Mouse (Mus musculus) lung, postnatal 4 days (tissue): Measurements from ENCODE around the gene Zdhhc19.

Experiments used
- DNase-seq, 2 experiments: peaks; one replicate each; pipeline ENCODE4 v3.0.0; 2021

Gene Zdhhc19

GRCm38 (mm10) chr16:32551346-32551747 is 55.3 kb downstream of the Zdhhc19 start:
- no peak for DNase-seq

- peak in 1 of 2 experiments; percentile 43 for DNase-seq
Observed at GRCm38 (mm10) chr16:32555588-32555987, 59.5 kb downstream of the Zdhhc19 start.

- no peak for DNase-seq
Observed at GRCm38 (mm10) chr16:32559493-32559892, 63.4 kb downstream of the Zdhhc19 start.

DNA sequence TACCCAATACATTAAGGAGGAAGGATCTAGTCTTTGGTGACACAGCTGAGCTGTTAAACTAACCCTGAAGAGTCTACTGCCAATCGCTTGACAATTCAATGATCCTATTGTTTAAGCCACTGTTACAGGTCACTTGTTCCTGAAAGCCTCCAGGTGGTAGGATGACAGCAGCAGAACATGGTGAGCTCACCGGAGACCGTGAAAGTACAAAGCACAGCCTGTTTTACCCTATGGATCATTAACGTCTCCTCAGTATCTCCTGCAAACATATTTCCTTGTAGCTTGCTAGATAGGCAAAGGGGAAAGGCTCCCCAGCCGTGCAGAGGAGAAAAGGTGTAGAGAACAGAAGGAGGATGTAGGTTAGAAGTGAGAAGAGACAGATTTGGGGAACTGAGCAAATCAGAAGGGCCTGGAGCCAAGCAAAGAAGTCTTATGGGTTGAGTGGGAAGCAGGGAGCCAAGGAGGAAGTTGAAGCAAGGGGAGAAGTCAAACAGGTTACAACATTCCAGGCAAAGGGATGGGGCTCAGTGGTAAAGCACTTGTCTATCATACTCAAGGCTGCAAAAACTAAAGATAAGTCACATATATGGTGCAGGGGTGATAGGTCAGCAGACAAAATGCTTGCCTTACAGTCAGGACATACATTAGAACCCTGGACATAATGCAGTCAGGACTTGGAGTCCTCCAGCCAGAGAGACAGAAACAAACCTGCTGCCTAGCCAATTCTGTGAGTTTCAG is 67.2 kb downstream of the Zdhhc19 start:
- DNase-seq, result no peak

GRCm38 (mm10) chr16:32567282-32567681 is 71.2 kb downstream of the Zdhhc19 start:
- DNase-seq, result no peak

DNA sequence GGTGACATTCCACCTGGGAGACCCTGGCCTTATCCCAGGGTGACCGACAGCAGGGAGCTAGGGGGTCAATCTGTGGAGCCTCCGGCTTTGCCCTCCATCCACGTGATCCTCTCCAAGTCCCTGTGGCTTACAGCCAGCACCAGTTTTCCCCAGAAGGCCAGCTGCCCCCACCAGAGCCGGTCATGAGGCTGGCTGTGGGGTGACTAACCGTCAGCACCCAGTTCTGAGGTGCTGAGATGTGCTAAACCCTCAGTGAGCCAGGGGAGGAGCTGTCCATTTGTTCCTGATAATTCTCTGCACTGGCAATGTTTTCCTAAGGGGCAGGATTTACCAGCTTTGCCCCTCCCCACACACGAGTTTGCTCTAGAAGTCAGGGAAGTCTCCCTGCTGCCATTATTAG is 72.3 kb downstream of the Zdhhc19 start:
- no peak for DNase-seq

DNA sequence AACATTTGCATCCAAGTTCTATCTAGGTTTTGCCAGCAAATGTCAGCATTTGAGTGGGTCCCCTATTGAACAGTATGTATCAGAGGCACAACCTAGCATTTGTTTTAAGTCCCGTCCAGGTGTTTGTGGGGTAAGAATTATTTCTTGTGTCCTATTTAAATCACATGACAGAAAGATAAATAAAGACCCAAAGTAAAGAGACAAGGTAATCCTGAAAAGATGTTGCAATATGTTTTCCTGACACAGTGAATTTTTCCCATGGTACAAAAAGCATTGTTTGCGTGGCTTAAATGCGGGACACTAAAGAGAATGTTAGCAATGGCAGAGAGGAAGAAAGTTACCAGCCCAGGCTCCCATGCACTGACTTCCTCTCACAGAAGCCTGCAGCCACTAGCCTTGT is 74.0 kb downstream of the Zdhhc19 start:
- DNase-seq, result no peak

DNA sequence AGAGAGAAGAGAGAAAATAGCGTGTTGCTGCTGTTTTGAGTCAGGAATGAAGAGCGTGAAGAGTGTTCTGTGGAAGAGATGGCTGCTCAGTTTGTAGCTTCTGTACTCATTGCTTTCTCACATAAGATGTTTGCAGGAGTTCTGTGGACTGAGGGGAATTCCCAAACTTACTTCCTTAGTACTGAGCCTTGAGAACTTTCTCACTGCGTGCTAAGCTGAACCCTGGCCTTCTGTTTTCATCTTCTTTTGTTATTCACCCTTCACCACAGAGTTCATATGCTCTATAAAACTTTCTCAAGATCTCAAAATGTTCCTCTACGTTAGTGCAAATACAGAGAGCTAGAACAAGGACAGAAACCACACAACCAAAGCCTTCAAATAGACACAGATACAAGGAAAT is 76.5 kb downstream of the Zdhhc19 start:
- no peak for DNase-seq

DNA sequence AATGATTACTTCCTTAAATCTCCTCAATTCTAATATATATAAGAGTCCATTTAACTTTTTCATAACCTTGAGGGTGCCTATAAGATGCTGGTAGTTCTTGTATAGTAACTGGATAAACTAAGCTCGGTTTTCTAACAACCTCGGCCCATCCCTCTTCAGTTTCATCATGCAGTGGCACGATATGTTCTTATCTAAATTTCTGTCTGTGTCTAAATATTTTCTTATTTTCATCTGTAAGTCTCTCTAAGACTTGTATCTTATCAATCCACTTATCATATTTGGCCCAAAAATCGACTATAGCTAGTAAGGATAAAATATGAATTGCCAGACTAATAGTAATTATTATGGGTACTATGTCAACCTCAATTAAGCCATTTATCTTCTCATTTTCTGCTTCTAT is 90.4 kb downstream of the Zdhhc19 start:
- no peak for DNase-seq

- DNase-seq, result no peak
Observed at GRCm38 (mm10) chr16:32588568-32588967, 92.5 kb downstream of the Zdhhc19 start.

GRCm38 (mm10) chr16:32591521-32591920 is 95.5 kb downstream of the Zdhhc19 start:
- DNase-seq, result no peak

DNA sequence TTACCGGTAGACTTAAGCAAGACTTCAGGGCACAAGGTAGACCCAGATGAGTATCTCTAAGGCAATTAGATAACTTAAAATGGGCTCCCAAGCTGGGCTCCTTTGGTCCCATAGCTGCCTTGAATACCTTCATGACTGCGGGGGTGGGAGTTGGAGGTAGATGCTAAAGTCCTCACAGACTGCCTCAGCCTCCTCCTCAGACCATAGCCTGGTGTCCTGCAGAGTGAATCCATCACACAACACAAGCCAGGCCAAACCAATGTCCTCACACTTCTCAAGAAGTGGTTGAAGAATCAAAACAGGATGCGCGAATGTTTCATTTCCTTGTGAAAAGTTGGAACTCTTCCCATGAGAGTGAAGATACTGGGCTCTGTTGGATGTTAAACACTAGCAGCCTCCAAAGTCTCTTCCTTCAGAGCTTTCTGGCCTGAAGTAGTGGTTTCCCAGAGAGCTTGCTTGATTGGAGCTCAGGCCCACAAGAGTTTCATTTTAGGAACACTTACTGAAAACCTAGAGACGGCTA is 97.3 kb downstream of the Zdhhc19 start:
- DNase-seq, result no peak

DNA sequence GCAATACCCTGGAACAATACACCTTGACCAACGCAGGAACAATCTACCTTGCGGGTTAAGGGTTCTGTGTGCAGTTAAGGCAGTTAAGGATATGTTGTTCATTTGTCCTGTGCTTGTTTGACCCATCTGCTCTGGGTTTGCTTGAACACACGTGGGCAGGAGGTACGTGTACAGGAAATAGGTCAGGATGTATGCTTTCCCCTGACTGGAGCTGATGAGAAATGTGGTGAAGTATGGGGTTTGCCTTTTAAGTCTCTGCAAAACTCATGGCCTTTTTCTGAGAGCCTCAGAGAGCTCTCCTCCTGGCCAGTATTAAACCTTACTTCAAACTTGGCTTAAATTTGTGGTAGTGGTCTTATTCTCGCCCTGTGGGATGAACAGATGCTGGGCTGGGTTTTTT is 97.9 kb downstream of the Zdhhc19 start:
- DNase-seq, result no peak

DNA sequence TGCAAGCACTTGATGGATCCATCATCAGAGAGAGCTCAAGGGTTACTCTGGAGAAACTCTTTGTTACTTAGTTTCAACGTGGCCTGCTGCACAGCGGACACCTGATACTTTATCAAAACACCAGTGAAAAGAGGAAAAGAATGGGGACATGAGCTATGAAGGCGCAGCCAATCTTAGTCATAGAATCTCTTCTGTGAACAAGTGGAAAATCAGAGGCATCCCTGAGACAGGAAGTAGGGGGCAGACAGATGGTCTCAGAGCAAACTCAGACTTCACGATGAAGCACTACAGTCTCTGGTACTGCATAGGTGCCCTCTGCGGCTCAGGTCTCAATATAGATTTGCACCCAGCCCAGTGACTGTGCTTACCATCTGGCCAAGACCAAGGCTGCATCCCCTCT is 98.6 kb downstream of the Zdhhc19 start:
- DNase-seq, result no peak

DNA sequence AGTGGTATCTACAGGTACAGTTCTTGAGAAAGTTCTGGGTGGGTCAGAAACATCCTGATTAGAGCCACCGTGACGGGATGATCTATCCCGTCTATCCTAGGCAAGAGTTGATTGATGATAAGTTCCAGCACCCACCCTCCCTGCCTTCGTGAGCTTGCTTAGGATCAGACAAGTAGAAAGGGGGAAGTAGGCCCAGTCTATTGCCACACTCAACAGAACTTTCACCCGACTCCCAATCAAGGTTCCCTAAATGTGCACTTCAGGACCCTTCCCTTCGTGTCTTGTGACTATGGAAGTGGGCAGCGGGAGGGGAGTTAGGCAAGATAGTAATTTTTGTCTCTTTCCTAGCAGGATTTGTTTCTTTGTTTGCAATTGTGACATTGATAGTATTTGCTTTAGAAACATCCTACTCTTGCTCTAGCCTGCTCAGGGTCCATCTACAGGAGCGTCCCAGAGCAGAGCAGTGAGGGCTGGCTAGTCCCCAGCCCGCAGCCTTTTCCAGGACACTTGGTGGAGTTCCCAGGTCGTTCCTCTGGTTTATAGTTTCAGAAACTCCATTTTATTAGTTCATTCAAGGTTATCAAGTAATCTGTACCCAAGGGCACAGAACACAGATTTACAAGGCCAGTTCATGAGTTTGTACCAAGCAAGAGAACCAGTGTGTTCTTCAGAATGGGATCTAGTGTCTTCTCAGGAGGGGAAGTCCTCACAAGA is 99.2 kb downstream of the Zdhhc19 start:
- DNase-seq, result no peak

DNA sequence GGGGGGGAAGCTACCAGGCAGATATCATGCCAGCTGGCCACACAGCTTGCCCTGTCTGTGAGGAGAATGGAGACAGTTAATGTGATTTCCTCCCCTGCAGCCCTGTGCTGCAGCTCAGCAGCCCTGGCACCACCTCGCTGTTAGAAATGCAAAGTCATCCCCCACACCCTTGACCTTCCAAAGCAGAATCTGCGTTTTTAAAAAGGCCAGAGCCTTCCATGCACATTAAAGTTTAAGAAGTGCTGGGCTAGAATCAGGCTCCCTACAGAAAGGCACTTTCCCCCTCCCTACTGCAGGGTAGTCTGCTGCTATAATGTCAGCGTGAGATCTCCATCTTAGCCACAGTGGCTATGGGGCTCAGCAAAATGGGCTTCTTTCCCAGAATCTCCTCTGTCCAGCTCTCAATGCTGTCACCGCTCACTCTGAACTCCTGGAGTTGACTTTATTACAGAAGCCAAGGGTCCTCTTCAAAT is 101.9 kb downstream of the Zdhhc19 start:
- DNase-seq, result no peak

DNA sequence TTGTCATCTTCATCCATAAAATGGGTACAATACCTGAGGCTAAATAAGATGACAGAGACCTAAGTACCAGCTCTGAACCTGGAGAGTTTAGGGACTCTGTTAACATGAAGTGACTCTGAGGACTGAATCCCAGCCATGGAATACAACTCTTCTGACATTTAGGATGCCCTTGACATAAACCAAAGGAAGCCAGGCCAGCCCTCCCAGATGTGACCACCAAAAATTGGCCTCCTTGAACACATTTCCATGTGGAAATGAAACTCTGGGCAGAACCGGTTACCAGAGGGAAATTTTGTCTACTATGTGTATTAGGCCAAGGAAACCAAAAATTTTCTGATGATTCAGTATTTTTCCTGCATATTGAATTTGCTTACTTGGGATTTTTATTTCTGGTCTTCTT is 103.1 kb downstream of the Zdhhc19 start:
- DNase-seq, result no peak

- no peak for DNase-seq
Observed at GRCm38 (mm10) chr16:32602193-32602685, 106.2 kb downstream of the Zdhhc19 start.

GRCm38 (mm10) chr16:32607562-32608343 is 111.7 kb downstream of the Zdhhc19 start:
- DNase-seq, result no peak

GRCm38 (mm10) chr16:32608344-32608711 is 112.3 kb downstream of the Zdhhc19 start:
- no peak for DNase-seq

DNA sequence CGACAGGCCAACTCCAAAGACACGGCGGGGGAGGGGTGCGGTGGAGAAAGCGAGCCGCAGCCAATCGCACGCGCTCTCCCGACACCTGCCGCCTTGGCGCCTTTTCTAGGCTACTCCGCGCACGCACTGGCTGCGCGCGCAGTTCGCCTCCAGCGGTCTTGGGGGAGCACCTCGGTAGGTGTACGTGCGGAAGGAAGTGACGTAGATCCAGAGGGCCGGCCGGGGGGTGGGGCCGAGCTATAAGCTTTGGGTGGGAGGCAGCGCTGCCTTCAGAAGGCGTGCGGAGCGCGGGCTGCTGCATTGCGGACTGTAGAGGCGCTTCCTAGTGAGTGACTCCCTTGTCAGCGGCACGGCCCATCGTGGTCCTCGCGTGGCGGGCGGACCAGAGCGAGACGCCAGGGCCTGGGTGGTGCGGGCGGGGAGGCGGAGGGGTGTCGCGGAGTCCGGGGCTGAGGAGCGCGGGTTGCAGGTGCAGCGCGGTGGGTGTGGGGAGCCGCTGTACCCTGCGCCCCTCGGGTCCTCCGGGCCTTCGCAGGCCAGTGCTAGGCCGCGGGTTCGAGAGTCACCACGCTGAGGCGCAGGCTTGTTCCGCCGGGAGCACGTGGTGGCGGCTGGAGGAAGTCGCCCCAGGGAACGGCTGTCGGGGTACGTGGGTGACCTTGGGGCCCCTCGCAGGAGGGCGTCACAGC is 112.8 kb downstream of the Zdhhc19 start, which contains the start of gene Tfrc:
TSS of gene Tfrc (plus strand) at position 209 of the 689 bp plus-strand sequence.
- peak; percentile 95 to 97 for DNase-seq

GRCm38 (mm10) chr16:32609401-32609779 is 113.3 kb downstream of the Zdhhc19 start:
- no peak for DNase-seq
